ENCODE assay signal across 8 mouse cellular contexts in genomic region chr17:47484241-47484921, GRCm38 (mm10). TPM values are rescaled to one million over a fixed set of nuclear protein-coding genes. Genes with fewer than 3 reads are reported as not detected.
DNase-seq lines count a peak whose midpoint lies in the region; ATAC-seq and TF ChIP-seq lines count a peak whose summit lies in the region.

No protein-coding gene starts in this region.

- H3K4me3 ChIP-seq in midbrain, embryonic 10.5 days = no peak overlapping the region
- H3K4me3 ChIP-seq in midbrain, postnatal 0 days (ENCODE audit: low read depth, low read length) = no peak overlapping the region
- H3K4me3 ChIP-seq in hindbrain, embryonic 10.5 days = no peak overlapping the region
- no peak overlapping the region for H3K4me3 ChIP-seq in limb, embryonic 15.5 days
- no peak overlapping the region for H3K4me3 ChIP-seq in neural tube, embryonic 12.5 days

- H3K27me3 ChIP-seq in midbrain, embryonic 10.5 days (ENCODE audit: low read depth, poor library complexity, severe bottlenecking) = no peaks in the 10 kb centered on the region
- no peaks in the 10 kb centered on the region for H3K27me3 ChIP-seq in midbrain, postnatal 0 days (ENCODE audit: insufficient read depth, low read length)
- no peaks in the 10 kb centered on the region for H3K27me3 ChIP-seq in hindbrain, embryonic 10.5 days (ENCODE audit: insufficient read depth, poor library complexity, severe bottlenecking)
- no peaks in the 10 kb centered on the region for H3K27me3 ChIP-seq in limb, embryonic 15.5 days
- no peaks in the 10 kb centered on the region for H3K27me3 ChIP-seq in neural tube, embryonic 12.5 days (replicated peaks)

- H3K4me1 ChIP-seq in midbrain, embryonic 10.5 days = peaks cover 22% of the 10 kb centered on the region
- no peaks in the 10 kb centered on the region for H3K4me1 ChIP-seq in midbrain, postnatal 0 days (ENCODE audit: insufficient read depth, low read length)
- H3K4me1 ChIP-seq in hindbrain, embryonic 10.5 days (replicated peaks) = peaks cover 29% of the 10 kb centered on the region
- peaks cover 24% of the 10 kb centered on the region for H3K4me1 ChIP-seq in limb, embryonic 15.5 days
- H3K4me1 ChIP-seq in neural tube, embryonic 12.5 days = peaks cover 22% of the 10 kb centered on the region

- no peak overlapping the region for H3K9ac ChIP-seq in midbrain, postnatal 0 days (replicated peaks; ENCODE audit: low read length, poor library complexity, severe bottlenecking)
- no peak overlapping the region for H3K9ac ChIP-seq in limb, embryonic 15.5 days
- H3K9ac ChIP-seq in neural tube, embryonic 12.5 days = no peak overlapping the region

- DNase-seq in midbrain, embryonic 10.5 days (ENCODE audit: low spot score) = peak; percentile 39
- no peak for DNase-seq in midbrain, postnatal 0 days (ENCODE audit: low spot score)
- peak; percentile 34 for DNase-seq in hindbrain, embryonic 10.5 days (ENCODE audit: low spot score)
- DNase-seq in layer of hippocampus, adult 9-11 months = no peak
- DNase-seq in spleen, postnatal 14 days (ENCODE audit: low spot score in 2 of 2) = no peak

- H3K36me3 ChIP-seq in midbrain, embryonic 10.5 days = peaks cover 15% of the 10 kb centered on the region
- peaks cover 10% of the 10 kb centered on the region for H3K36me3 ChIP-seq in midbrain, postnatal 0 days (ENCODE audit: insufficient read depth, low read length)
- H3K36me3 ChIP-seq in hindbrain, embryonic 10.5 days = peaks cover 15% of the 10 kb centered on the region
- H3K36me3 ChIP-seq in limb, embryonic 15.5 days = peaks cover 14% of the 10 kb centered on the region
- H3K36me3 ChIP-seq in neural tube, embryonic 12.5 days = peaks cover 12% of the 10 kb centered on the region

- ATAC-seq in midbrain, postnatal 0 days (ENCODE audit: low FRiP score) = no peak
- 0 out of 2 replicates have a peak, but pooled peaks have one; percentile 16 for ATAC-seq in limb, embryonic 15.5 days (ENCODE audit: insufficient number of reproducible peaks, low FRiP score, low TSS enrichment, low read depth)
- ATAC-seq in neural tube, embryonic 12.5 days (ENCODE audit: low FRiP score, low read depth) = peak; percentile 15; the same call in 1 of the 2 replicates
- no peak for ATAC-seq in monocyte, adult 5-6 weeks (replicated peaks; ENCODE audit: insufficient number of reproducible peaks, low FRiP score, low TSS enrichment, poor library complexity, severe bottlenecking)

- no peak overlapping the region for H3K4me2 ChIP-seq in midbrain, postnatal 0 days (ENCODE audit: low read depth, low read length, poor library complexity, severe bottlenecking)
- H3K4me2 ChIP-seq in limb, embryonic 15.5 days = no peak overlapping the region
- H3K4me2 ChIP-seq in neural tube, embryonic 12.5 days (replicated peaks) = no peak overlapping the region

- no peak for TF ChIP-seq CTCF in midbrain, postnatal 0 days (IDR thresholded peaks at IDR 0.05)

- H3K9me3 ChIP-seq in midbrain, embryonic 10.5 days (replicated peaks) = no peaks in the 10 kb centered on the region
- H3K9me3 ChIP-seq in midbrain, postnatal 0 days (ENCODE audit: low read length) = no peaks in the 10 kb centered on the region
- no peaks in the 10 kb centered on the region for H3K9me3 ChIP-seq in hindbrain, embryonic 10.5 days
- no peaks in the 10 kb centered on the region for H3K9me3 ChIP-seq in limb, embryonic 15.5 days
- no peaks in the 10 kb centered on the region for H3K9me3 ChIP-seq in neural tube, embryonic 12.5 days

- H3K27ac ChIP-seq in midbrain, embryonic 10.5 days (replicated peaks) = peak overlapping the region; percentile 71
- no peak overlapping the region for H3K27ac ChIP-seq in midbrain, postnatal 0 days (ENCODE audit: low read depth, low read length)
- H3K27ac ChIP-seq in hindbrain, embryonic 10.5 days = peak overlapping the region; percentile 60
- H3K27ac ChIP-seq in limb, embryonic 15.5 days = no peak overlapping the region; the same call in 1 of the 2 replicates
- no peak overlapping the region for H3K27ac ChIP-seq in neural tube, embryonic 12.5 days

- 20% methylated on average over 1 of the region's 1 CpGs for WGBS in midbrain, embryonic 10.5 days
- 25% methylated on average over 1 of the region's 1 CpGs for WGBS in midbrain, postnatal 0 days
- 16% methylated on average over 1 of the region's 1 CpGs for WGBS in hindbrain, embryonic 10.5 days
- 24% methylated on average over 1 of the region's 1 CpGs for WGBS in limb, embryonic 15.5 days
- WGBS in neural tube, embryonic 12.5 days = 4% methylated on average over 1 of the region's 1 CpGs

RNA-seq across cellular contexts. Expression of gene Taf8, which starts 17.7 kb away (rescaled TPM):
- polyA plus RNA-seq in midbrain, embryonic 10.5 days (2016; fragmentation: Nextera tagmentation; extraction: Ambion mirVana) = 31.4 and 33.8 TPM in 2 replicates
- total RNA-seq in midbrain, postnatal 0 days (2014; rRNA removed) = 15.1 and 25.1 TPM in 2 replicates
- 11.5 and 12.3 TPM in 2 replicates for polyA plus RNA-seq in midbrain, postnatal 0 days (2015; fragmentation: Nextera tagmentation; extraction: Ambion mirVana)
- 32.5 and 36.0 TPM in 2 replicates for polyA plus RNA-seq in hindbrain, embryonic 10.5 days (2016; fragmentation: Nextera tagmentation; extraction: Ambion mirVana)
- 28.2 and 28.9 TPM in 2 replicates for polyA plus RNA-seq in limb, embryonic 15.5 days (2015; fragmentation: Nextera tagmentation; extraction: Ambion mirVana)
- polyA plus RNA-seq in neural tube, embryonic 12.5 days (2016; fragmentation: Nextera tagmentation; extraction: Ambion mirVana) = 28.7 and 30.3 TPM in 2 replicates
- 67.5 to 90.9 TPM (median 77.3 TPM) in 3 replicates for total RNA-seq in monocyte, adult 5-6 weeks (2017)

RNA-seq across cellular contexts. Expression of gene Ccnd3, which starts 20.5 kb away (rescaled TPM):
- 270 and 341 TPM in 2 replicates for polyA plus RNA-seq in midbrain, embryonic 10.5 days (2016; fragmentation: Nextera tagmentation; extraction: Ambion mirVana)
- 37.2 and 41.1 TPM in 2 replicates for total RNA-seq in midbrain, postnatal 0 days (2014; rRNA removed)
- 52.6 and 57.0 TPM in 2 replicates for polyA plus RNA-seq in midbrain, postnatal 0 days (2015; fragmentation: Nextera tagmentation; extraction: Ambion mirVana)
- 289 and 330 TPM in 2 replicates for polyA plus RNA-seq in hindbrain, embryonic 10.5 days (2016; fragmentation: Nextera tagmentation; extraction: Ambion mirVana)
- 499 and 569 TPM in 2 replicates for polyA plus RNA-seq in limb, embryonic 15.5 days (2015; fragmentation: Nextera tagmentation; extraction: Ambion mirVana)
- 146 and 152 TPM in 2 replicates for polyA plus RNA-seq in neural tube, embryonic 12.5 days (2016; fragmentation: Nextera tagmentation; extraction: Ambion mirVana)
- total RNA-seq in monocyte, adult 5-6 weeks (2017) = 152 to 227 TPM (median 161 TPM) in 3 replicates

RNA-seq across cellular contexts. Expression of gene 1700001C19Rik, which starts 47.2 kb away (rescaled TPM):
- polyA plus RNA-seq in midbrain, embryonic 10.5 days (2016; fragmentation: Nextera tagmentation; extraction: Ambion mirVana) = 0.21 and 0.33 TPM in 2 replicates
- total RNA-seq in midbrain, postnatal 0 days (2014; rRNA removed) = 0.22 and 2.5 TPM in 2 replicates
- polyA plus RNA-seq in midbrain, postnatal 0 days (2015; fragmentation: Nextera tagmentation; extraction: Ambion mirVana) = 0.46 and 0.48 TPM in 2 replicates
- 0.67 TPM in 1 of 2 replicates, not detected in the other for polyA plus RNA-seq in hindbrain, embryonic 10.5 days (2016; fragmentation: Nextera tagmentation; extraction: Ambion mirVana)
- polyA plus RNA-seq in limb, embryonic 15.5 days (2015; fragmentation: Nextera tagmentation; extraction: Ambion mirVana) = 0.17 and 0.19 TPM in 2 replicates
- polyA plus RNA-seq in neural tube, embryonic 12.5 days (2016; fragmentation: Nextera tagmentation; extraction: Ambion mirVana) = 0.37 and 0.68 TPM in 2 replicates
- total RNA-seq in monocyte, adult 5-6 weeks (2017) = not detected in 3 replicates

RNA-seq across cellular contexts. Expression of gene AI661453, which starts 48.0 kb away (rescaled TPM):
- 0.15 and 0.20 TPM in 2 replicates for polyA plus RNA-seq in midbrain, embryonic 10.5 days (2016; fragmentation: Nextera tagmentation; extraction: Ambion mirVana)
- 0.19 and 0.93 TPM in 2 replicates for total RNA-seq in midbrain, postnatal 0 days (2014; rRNA removed)
- polyA plus RNA-seq in midbrain, postnatal 0 days (2015; fragmentation: Nextera tagmentation; extraction: Ambion mirVana) = 0.13 and 0.19 TPM in 2 replicates
- 0.24 and 0.54 TPM in 2 replicates for polyA plus RNA-seq in hindbrain, embryonic 10.5 days (2016; fragmentation: Nextera tagmentation; extraction: Ambion mirVana)
- polyA plus RNA-seq in limb, embryonic 15.5 days (2015; fragmentation: Nextera tagmentation; extraction: Ambion mirVana) = 3.9 and 5.1 TPM in 2 replicates
- polyA plus RNA-seq in neural tube, embryonic 12.5 days (2016; fragmentation: Nextera tagmentation; extraction: Ambion mirVana) = 0.14 and 0.32 TPM in 2 replicates
- 0.29 TPM in 1 of 3 replicates, not detected in the others for total RNA-seq in monocyte, adult 5-6 weeks (2017)

Comparison
In these comparisons a context has a peak if more than half of its experiments do, and no peak if none do; other contexts are left out.
1. DNase-seq: peak in midbrain, embryonic 10.5 days (single experiment) and hindbrain, embryonic 10.5 days (single experiment); none in midbrain, postnatal 0 days (single experiment), layer of hippocampus, adult 9-11 months (single experiment) and spleen, postnatal 14 days (0 of 2).
2. H3K27ac ChIP-seq: peak in midbrain, embryonic 10.5 days (single experiment) and hindbrain, embryonic 10.5 days (single experiment); none in midbrain, postnatal 0 days (single experiment), limb, embryonic 15.5 days (single experiment) and neural tube, embryonic 12.5 days (single experiment).
3. ATAC-seq: peak in limb, embryonic 15.5 days (single experiment) and neural tube, embryonic 12.5 days (single experiment); none in midbrain, postnatal 0 days (single experiment) and monocyte, adult 5-6 weeks (single experiment).